Mouse (Mus musculus) kidney, adult 2 months (tissue): ENCODE data around the gene Lmntd1. TPM values are rescaled to one million over a fixed set of nuclear protein-coding genes. Genes with fewer than 3 reads are reported as not detected.
A peak's percentile ranks its signal among the peaks of the same experiment; 100 is the strongest.

Source experiments
- DNase-seq: peaks from one replicate; pipeline ENCODE4 v3.0.0; 2021
- H3K27ac ChIP-seq: fragments of 200-500 bp; 2 replicates; pipeline ENCODE4 v1.5.1; 2012; ENCODE audit warnings: low read depth, low read length, control low read depth, inconsistent platforms; ENCODE audit not compliant: insufficient read depth
- H3K27me3 ChIP-seq: fragments of 200-500 bp; replicated peaks from 2 replicates; pipeline ENCODE4 v1.6.1; 2012; ENCODE audit warnings: mild to moderate bottlenecking, moderate library complexity, low read length, inconsistent platforms; ENCODE audit not compliant: control insufficient read depth, insufficient read depth
- H3K36me3 ChIP-seq: fragments of 200-500 bp; 2 replicates; pipeline ENCODE4 v1.6.1; 2012; ENCODE audit warnings: mild to moderate bottlenecking, moderate library complexity, low read length, inconsistent platforms; ENCODE audit not compliant: control insufficient read depth, insufficient read depth
- H3K4me1 ChIP-seq: fragments of 200-500 bp; 2 replicates; pipeline ENCODE4 v1.6.1; 2011; ENCODE audit warnings: low read length; ENCODE audit not compliant: control insufficient read depth, insufficient read depth
- H3K4me3 ChIP-seq: fragments of 200-500 bp; 2 replicates; pipeline ENCODE4 v1.5.1; 2011; ENCODE audit warnings: mild to moderate bottlenecking, low read depth, low read length, control low read depth; ENCODE audit not compliant: insufficient read depth
- CTCF ChIP-seq: fragments of 200-500 bp; conservative IDR thresholded peaks from 2 replicates; pipeline ENCODE4 v1.5.1; 2011; ENCODE audit warnings: low read depth, mild to moderate bottlenecking, control low read depth, low read length, moderate library complexity, mixed read lengths; ENCODE audit not compliant: insufficient read depth, insufficient read length
- POLR2A ChIP-seq: fragments of 200-500 bp; IDR thresholded peaks from one replicate; pipeline ENCODE4 v1.6.1; 2011; ENCODE audit warnings: low read depth, low read length, control low read depth
- WGBS: fragments of 180-500 bp; shearing (Covaris S2); methylation state at CpG from one replicate; pipeline ENCODE4 v1.1.7; 2018; 5-methylcytosine and 5-hydroxymethylcytosine counted together
- polyA plus RNA-seq: library from polyadenylated mRNA; depleted of rRNA; stranded (reverse); fragments of >200 nt; gene quantifications from 2 replicates; pipeline ENCODE4 v1.2.3, GENCODE M21; 2012

Lmntd1 gene
- polyA plus RNA-seq, 1 experiment = 0.34 TPM

DNA sequence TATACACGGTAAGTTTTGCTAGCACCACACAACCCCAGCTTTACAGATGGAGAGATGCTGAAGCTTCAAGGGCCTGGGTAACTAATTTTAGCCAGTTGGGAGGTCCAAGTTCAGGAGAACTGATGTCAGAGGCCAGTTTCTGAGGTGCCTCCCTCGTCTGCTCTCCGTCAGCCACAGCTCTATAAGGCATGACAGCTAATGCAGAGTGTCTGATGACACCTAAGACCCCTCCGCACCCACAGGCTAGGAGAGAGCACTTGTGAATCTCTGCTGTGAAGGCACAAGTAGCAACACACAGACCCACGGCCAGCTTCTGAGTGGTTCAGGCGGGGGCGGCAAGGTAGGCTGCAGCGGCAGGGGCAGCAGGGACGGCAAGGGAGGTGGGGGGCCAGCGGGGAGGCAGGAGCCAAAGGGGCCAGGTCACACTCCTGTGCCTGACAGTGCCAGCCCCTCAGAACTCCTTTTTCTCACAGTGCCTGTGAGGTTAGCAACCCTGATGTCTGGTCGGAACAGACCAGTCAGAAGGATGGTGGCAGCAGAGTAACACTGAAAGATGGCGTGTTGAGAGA is 151.4 kb downstream of the Lmntd1 start:
- no peak for DNase-seq
- no peaks in the 10 kb centered on the region for H3K36me3 ChIP-seq
- 76% methylated on average over 12 of the region's 12 CpGs for WGBS
- no peak for TF ChIP-seq POLR2A
- 0 out of 2 replicates have a peak, but pooled peaks have one; percentile 27 for TF ChIP-seq CTCF
- H3K27me3 ChIP-seq = no peaks in the 10 kb centered on the region
- no peak overlapping the region for H3K4me3 ChIP-seq
- no peaks in the 10 kb centered on the region for H3K4me1 ChIP-seq
- no peak overlapping the region for H3K27ac ChIP-seq

DNA sequence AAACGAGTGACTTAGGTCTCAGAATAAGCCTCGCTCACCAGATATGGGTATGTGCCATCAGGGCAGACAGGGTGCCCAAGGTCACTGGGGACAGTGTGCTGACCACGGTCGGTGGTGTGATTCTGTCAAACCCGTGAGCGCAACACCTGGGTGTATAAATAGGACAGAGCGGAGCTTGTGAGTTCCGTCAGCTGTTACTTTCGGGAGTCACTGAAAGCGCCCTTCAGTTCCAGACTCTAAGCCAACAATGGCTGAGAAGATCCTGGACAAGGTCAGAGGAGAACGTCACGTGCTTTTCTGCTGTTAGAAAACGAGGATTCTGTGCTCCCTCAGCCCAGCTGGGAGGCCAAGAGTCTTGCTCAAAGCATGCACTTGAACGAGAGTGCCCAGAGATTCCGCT is 157.1 kb downstream of the Lmntd1 start:
- 77% methylated on average over 15 of the region's 15 CpGs for WGBS
- no peaks in the 10 kb centered on the region for H3K27me3 ChIP-seq
- H3K27ac ChIP-seq = no peak overlapping the region
- peak; percentile 34 for DNase-seq
- no peak for TF ChIP-seq POLR2A
- TF ChIP-seq CTCF = no peak
- no peaks in the 10 kb centered on the region for H3K4me1 ChIP-seq
- H3K36me3 ChIP-seq = no peaks in the 10 kb centered on the region
- no peak overlapping the region for H3K4me3 ChIP-seq

DNA sequence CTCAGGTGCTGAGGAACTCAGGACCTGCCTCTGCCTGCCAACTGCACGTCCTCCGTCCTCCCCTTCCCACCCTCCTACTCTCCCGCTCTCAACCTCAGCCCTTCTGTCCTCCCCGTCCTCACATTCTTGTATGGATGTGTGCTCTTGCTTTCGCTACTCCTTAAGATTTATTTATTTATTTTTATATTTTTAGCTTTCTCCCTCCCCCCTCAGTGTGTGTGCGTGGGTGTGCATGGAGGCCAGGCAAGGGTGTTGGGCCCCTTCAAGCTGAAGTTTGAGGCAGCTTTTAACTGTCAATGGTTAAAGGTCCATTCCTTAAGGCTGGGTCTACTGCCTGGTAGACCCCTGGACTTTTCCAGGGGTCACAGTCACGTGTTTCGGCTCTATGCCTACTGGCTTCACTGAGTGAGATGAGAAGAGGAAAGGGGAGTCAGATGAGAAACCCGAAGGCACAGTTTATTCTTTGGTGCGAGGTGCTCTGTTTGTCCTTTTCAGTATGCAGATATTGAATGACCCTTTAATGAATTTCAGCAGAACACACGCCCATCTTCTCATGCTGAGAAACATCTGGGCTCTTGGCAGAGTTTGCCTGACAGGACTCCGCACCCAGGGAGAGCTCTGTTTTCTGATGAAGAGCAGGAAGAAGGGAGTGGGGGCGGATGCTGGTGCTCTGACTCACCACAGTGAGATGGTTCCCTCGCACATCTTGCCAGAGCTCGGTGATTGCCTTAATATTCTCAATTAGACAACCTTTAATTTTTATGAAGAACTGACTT is 163.3 kb downstream of the Lmntd1 start:
- WGBS = 65% methylated on average over 15 of the region's 15 CpGs
- Histone ChIP-seq H3K4me1 (no peaks in the 10 kb centered on the region), H3K27me3 (no peaks in the 10 kb centered on the region), H3K36me3 (no peaks in the 10 kb centered on the region), H3K4me3 (no peak overlapping the region), H3K27ac (no peak overlapping the region)
- TF ChIP-seq CTCF = no peak
- no peak for TF ChIP-seq POLR2A
- DNase-seq = no peak

DNA sequence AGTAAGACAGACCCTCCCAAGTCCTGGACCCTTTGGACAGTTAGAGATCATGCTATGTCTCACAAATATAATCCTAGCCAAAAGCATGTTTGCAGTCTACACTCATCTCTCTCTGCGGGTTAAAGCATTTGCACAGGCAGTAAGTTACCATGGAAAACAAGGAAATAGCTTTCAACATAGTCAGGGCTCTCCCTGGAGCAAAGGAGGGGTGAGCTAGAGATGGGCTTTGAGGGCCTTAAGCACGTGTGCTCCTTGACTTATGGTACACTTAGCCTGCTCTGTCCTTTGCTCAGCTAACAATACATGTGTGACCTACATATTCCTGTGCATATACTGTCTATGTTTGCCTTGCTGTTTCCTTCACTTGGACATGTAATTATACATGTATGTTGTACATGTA is 165.8 kb downstream of the Lmntd1 start:
- 48% methylated on average over 2 of the region's 2 CpGs for WGBS
- H3K4me1 ChIP-seq = no peaks in the 10 kb centered on the region
- no peaks in the 10 kb centered on the region for H3K27me3 ChIP-seq
- TF ChIP-seq POLR2A (no peak), CTCF (no peak)
- no peaks in the 10 kb centered on the region for H3K36me3 ChIP-seq
- H3K27ac ChIP-seq = no peak overlapping the region
- H3K4me3 ChIP-seq = no peak overlapping the region
- no peak for DNase-seq

DNA sequence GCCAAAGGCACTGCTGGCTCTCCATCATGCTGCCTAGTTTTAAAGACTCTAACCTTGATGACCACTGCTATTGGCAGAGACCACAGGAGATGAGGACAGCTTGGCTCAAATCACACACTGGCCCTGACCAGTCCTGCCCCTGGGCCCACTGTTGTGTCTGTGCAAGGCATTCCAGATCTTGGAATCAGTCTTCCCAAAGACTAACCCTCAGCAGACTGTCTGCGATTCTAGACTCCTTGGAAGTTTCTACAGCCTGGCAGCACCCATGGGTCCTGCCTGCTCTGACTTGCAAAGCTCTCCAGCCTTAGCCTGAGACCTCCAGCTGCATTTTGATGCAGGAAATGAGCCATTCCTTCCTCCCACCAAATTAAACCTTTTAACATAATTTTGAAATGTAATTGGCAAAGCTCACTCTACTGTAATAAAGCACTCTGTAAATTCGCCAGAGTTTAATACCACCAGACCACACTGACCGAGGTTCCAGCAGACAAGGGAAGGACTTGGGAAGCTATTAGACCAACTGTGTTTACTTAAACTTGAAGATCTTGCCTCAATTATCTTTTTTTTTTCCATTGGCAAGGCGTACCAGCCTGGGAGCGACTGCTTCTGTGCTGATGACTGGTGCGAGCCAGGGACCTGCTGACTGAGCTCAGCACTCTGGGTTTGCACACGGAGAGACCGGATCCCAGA is 168.2 kb downstream of the Lmntd1 start:
- no peak overlapping the region for H3K27ac ChIP-seq
- TF ChIP-seq POLR2A = no peak
- H3K36me3 ChIP-seq = no peaks in the 10 kb centered on the region
- WGBS = 70% methylated on average over 8 of the region's 8 CpGs
- no peaks in the 10 kb centered on the region for H3K27me3 ChIP-seq
- H3K4me3 ChIP-seq = no peak overlapping the region
- DNase-seq = peak; percentile 23
- H3K4me1 ChIP-seq = no peaks in the 10 kb centered on the region

DNA sequence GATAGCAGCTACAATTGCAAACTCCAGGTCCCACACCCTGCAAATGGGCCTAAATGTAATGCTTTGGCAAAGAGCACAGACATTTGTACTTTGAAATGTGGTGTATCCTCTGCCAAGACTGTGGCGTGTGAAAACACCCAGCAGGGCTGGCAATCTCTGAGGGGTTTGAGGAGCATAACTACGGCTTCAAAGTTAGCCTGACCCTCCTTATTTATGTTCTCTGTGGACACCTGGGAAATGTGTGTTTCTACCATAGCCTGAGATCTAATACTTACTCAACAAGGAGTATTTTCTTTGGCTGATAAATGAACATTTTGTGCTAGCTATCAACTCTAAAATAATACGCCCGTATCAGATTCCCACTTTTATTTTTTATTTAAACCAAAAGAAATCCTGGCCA is 168.7 kb downstream of the Lmntd1 start:
- no peaks in the 10 kb centered on the region for H3K27me3 ChIP-seq
- H3K36me3 ChIP-seq = no peaks in the 10 kb centered on the region
- TF ChIP-seq CTCF (no peak), POLR2A (no peak)
- WGBS = 65% methylated on average over 4 of the region's 4 CpGs
- H3K27ac ChIP-seq = no peak overlapping the region
- DNase-seq = no peak
- no peak overlapping the region for H3K4me3 ChIP-seq
- H3K4me1 ChIP-seq = no peaks in the 10 kb centered on the region

DNA sequence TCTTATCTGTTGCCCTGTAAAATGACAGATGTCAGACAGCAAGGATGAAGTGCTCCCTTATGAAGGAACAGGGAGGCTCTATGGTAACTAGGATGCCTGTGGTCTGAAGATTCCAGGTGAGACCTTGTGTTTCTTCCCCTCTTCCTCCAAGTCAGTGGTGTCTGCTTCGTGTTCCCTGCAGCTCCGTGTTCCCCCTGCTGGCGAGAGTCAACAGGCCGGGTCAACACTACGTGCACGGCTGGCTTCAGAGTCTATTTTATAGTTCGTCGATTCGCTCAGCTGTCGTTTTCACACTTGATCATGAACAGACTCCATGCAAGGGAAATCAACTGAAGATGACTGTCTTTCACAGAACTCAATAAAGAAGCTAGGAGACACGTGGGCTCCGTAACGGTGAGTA is 171.3 kb downstream of the Lmntd1 start:
- peak; percentile 39 for DNase-seq

More for the DNA sequence above, 171.3 kb downstream of the Lmntd1 start:
- 34% methylated on average over 13 of the region's 13 CpGs for WGBS
- H3K4me3 ChIP-seq = no peak overlapping the region
- TF ChIP-seq CTCF (peak; percentile 61; the same call in 1 of the 2 replicates), POLR2A (no peak)
- H3K36me3 ChIP-seq = no peaks in the 10 kb centered on the region
- H3K27ac ChIP-seq = no peak overlapping the region
- H3K4me1 ChIP-seq = no peaks in the 10 kb centered on the region
- no peaks in the 10 kb centered on the region for H3K27me3 ChIP-seq
